Mouse (Mus musculus) kidney, adult 2 months (tissue): ENCODE results near the gene Arhgap19.

Experiments used
- CTCF ChIP-seq: fragments of 200-500 bp; conservative IDR thresholded peaks from 2 replicates; pipeline ENCODE4 v1.5.1; 2011; ENCODE audit warnings: low read depth, mild to moderate bottlenecking, control low read depth, low read length, moderate library complexity, mixed read lengths; ENCODE audit not compliant: insufficient read depth, insufficient read length
- POLR2A ChIP-seq: fragments of 200-500 bp; IDR thresholded peaks from one replicate; pipeline ENCODE4 v1.6.1; 2011; ENCODE audit warnings: low read depth, low read length, control low read depth

DNA sequence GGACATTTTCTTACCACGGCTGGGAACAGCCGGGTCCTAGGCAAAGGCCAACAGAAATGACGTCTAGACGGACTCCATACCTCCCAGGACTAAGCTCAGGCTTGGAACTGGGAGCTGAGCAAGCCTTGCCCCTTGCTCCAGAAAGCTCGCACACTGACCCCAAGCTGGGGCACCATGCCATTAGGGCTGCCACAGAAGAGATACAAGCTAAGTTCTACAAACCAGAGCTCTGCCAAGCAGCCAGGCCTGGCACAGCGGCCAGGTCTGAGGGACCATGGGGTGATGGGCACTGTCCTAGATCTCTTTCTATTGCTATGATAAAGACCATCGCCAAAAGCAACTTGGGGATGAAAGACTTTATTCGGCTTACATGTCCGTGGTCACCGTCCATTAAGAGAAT is 10.7 kb upstream of the Arhgap19 start:
- no peak for TF ChIP-seq CTCF
- TF ChIP-seq POLR2A: no peak
